Mouse (Mus musculus) small intestine, adult 10 weeks (tissue): ENCODE data around the gene Notum. TPM values are rescaled to one million over a fixed set of nuclear protein-coding genes. Genes with fewer than 3 reads are reported as not detected.

Source experiments
- polyA plus RNA-seq: library from polyadenylated mRNA; stranded (reverse); fragments of 350-450 nt; fragmentation: Illumina TruSeq; extraction: RNeasy Lipid Tissue Mini Kit (QIAGEN cat#74804); gene quantifications from one replicate; pipeline ENCODE4 v1.2.3, GENCODE M21; 2014; ENCODE audit warnings: low replicate concordance

Notum gene
- not detected for polyA plus RNA-seq

DNA sequence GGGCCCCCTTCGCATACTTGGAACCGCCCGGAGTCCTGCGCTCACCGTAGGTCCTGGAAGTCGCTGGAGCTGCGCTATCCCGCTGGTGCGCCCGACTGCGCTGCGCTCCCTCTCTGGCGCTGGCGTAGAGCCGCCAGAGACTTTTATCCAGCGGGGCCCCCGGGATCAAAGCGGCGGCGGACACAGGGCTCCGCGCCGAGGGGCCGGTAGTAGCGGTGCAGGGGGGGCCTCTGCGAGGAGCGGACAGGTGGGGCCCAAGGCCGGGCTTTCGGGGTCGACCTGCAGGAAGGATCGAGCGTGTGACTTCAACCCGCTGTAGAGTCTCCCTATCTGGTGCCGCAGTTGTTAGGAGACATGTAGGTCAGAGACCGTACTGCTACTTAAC, at the start of gene Notum:
Gene Notum (minus strand): TSS at position 100 of the 385 bp plus-strand sequence.

DNA sequence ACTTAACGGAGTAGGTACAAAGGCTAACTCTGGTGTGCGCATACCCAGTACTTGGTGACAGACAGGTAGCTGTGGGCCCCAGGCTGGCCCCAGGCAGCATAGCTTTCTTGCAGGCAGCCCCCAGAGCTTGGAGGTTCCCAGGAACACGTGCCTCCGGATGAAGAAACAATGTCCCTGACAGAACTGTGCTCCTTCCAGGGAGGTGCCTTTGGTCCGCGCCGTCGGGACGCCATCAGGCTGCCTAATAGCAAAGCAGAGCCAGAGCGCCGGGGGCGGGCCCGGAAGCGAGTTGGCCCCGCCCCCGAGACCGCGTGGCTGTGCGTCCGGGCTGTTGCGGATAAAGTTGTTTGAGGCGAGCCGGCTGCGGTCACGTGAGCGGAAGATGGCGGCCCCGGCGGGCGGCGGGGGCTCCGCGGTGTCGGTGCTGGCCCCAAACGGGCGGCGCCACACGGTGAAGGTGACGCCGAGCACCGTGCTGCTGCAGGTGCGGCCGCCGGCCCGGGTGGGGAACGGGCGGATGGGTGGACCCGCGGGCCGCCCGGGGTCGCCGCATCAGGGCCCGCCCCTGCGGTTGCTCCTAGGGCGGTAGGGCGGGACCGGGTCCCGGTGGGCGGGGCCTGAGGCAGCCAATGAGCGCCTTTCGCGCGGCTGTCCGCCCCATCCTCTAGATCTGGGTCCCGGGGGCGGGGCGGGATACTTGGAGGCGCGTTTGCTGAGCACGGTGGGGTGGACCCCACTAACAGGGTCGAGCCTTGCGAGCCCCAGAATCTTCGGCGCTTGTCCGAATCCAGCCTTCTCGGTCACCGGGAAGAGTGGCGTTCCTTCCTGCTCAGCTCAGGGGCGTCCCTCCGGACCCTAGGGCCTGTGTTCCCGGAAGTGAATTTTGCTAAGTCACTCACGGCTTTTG, 12.0 kb upstream of the Notum start, which contains the start of gene Aspscr1:
Gene Aspscr1 (plus strand): TSS at position 287 of the 907 bp plus-strand sequence.

DNA sequence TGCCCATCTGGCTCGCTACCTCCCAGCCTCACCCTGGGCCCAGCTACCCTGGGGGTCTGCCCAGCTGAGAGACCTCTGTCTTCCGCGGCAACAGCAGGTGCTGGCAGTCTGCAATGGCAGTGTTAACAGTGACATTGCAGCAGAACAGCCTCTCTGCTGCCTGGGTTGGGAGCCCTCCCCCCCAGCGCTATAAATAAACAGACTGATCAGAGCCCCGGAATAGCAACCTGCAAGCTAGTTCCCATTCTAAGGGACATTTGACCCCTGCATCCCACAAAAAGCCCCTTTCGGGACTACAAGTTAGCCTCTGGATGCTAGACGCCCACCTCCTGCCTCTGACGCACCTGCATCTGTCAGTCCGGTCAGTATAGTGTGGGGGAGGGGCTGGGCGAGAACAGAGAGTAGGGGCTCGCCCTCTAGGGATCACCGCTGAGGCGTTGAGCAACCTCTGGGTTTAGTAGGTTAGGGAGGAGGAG, 12.9 kb downstream of the Notum start, which contains the start of gene Myadml2:
Gene Myadml2 (minus strand): TSS at position 158 of the 476 bp plus-strand sequence.

DNA sequence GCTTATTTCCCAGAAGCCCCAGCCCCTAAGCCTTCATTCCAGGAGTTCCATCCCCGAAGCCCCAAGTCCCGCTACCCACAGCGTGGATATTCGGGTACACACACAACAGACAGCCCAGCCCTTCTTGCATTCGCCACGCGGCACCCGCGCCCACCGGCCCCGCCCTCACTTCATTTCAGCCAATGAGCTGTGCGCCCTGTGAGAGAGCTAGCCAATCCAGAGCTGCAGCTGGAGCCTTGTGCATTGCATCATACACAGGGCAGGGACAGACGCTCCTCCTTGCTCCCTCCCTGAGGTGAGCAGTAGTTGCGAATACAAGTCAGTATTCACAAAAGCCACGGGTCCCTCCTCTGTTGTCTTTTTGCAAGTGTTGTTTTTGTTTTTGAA, 17.4 kb downstream of the Notum start, which contains the start of gene Pycr1:
Gene Pycr1 (minus strand): TSS at position 169 of the 387 bp plus-strand sequence.

DNA sequence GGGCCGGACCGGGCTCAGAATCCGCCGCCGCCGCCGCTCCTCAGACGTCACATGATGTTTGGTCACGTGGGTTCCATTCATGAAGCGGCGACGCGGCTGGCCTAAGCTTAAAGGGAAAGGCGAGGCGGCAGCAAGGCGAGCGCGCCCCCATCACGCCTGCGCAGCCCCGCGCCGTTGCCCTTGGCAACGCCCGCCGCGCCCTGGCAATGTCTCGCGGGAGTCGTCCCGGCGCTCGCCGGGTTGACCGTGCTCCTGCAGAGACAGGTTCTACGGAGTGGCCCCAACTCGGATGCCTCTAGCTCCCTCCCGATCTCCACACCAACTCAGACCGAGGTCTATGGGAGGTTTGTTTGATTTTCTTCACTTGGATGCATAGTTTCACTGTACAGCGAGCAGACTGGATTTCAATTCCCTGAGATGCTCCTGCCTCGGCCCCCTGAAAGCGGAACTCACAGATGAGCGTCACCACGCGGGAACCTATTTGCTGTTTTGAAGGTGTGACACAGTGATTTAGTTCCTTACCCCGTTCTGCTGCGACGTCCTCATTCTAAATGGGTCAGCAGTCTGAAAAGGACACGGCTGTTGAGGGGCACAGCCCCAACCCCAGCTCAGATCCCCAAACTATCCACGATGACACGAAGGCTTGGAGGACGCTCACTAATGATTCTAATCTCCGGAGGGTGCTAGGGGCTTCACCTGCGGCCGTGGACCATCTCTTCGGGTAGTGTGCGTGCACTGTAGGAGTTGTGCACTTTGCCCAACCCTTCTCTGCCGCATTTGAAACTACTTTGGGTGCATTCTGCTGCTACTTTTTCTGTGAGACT, 27.2 kb downstream of the Notum start, which contains the start of gene Mafg:
Gene Mafg (minus strand): TSS at position 81 of the 824 bp plus-strand sequence.

DNA sequence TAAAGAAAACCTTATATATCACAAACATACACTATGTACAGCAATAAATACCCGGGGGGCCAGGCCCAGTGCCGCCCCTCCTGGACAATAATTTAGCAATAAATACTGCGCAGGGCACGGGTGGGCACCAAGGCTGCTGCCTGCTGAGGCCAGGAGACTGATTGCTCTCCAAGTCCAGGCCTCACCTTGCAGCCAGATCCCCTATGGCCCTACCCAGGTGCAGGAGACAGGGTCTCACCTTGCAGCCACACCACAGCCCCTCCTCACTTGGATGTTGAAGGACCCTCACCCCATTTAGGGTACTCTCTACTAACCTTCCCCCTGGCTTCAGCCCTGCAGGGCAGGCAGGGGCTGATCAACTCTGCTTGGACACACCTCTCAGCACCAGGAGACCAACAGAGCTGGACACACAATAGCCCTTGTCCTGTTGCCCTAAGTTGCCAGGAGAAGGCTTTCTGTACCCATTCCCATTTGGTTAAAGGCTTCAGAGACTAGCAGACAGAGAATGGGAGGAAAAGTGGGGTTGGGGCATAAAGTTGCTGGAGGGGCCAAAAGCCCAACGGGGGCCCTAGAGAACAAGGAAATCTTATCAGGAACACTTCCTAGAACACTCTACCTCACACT, 35.7 kb downstream of the Notum start, which contains the start of gene Sirt7:
Gene Sirt7 (minus strand): TSS at position 89 of the 624 bp plus-strand sequence.

DNA sequence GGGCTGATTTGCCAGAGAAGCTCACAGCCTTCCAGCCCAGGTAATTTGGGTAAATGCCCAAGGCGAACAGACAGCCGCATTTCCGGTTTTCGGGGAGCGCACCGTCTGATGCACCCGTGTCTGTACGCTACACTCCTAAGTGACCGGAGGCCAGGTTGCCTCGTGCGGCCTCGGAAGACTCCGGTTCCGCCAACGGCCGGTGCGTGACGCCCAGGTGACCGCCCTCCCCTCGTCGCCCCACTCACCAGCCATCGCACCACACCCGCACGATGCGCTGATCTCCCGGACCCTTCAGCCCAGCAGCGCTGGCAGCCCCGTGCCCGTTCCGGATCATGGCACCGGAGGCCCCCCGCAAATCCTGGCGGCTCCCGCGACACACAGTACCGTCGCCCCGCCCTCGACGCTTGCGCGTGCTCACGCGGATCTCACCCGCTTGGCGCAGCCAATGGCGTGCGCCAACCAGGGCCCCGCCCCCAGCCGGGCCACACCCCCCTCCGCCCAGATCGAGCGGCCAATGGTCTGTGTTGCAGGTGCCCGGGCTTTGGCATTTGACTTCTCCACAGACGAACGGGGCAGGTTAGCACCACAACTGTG, 43.4 kb downstream of the Notum start, which contains the start of gene Pcyt2:
Gene Pcyt2 (minus strand): TSS at position 418 of the 594 bp plus-strand sequence.

DNA sequence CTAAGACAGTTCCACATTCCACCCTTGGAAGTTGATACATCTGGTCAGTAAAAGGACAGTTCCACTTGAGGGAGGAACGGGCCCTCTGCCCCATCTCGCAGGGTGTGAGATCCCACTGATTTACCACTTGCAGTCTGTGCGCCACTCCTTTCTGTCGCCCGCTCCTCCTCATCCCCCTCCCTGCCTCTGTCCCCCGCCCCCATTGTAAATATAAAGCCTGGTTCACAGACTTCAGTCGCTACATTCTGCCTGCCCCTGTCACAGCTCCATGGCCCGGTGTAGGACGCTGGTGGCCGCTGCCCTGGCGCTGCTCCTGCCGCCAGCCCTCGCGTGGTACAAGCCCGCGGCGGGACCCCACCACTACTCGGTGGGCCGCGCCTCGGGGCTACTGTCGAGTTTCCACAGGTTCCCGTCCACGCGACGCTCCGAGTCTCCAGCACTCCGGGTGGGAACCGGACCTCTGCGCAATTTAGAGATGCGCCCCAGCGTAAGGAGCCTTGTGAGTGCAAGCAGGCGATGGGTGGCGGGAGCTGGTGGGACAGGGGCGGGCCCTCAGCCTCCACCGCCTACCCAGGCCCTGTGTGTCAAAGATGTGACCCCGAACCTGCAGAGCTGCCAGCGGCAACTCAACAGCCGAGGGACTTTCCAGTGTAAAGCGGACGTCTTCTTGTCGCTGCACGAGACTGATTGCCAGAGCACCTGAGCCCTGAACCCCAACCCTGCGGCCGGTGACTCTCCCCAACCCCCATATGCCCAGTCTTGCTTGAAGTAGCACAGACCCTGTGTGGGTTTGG, 52.5 kb downstream of the Notum start, which contains the start of gene Npb:
Gene Npb (plus strand): TSS at position 237 of the 794 bp plus-strand sequence.

Other genes starting within 250 kb of the Notum start
- 10.0 TPM for gene Nploc4, start 223.5 kb downstream of the Notum start, polyA plus RNA-seq
- not detected for gene Tspan10, start 218.5 kb downstream of the Notum start, polyA plus RNA-seq
- not detected for gene Pde6g, start 207.7 kb downstream of the Notum start, polyA plus RNA-seq
- not detected for gene Oxld1, start 203.1 kb downstream of the Notum start, polyA plus RNA-seq
- gene Ccdc137, start 203.1 kb downstream of the Notum start, polyA plus RNA-seq = 6.7 TPM
- gene Arl16, start 193.6 kb downstream of the Notum start, polyA plus RNA-seq = 5.3 TPM
- 1.6 TPM for gene Mrpl12, start 176.6 kb downstream of the Notum start, polyA plus RNA-seq
- 1.6 TPM for gene Slc25a10, start 169.3 kb downstream of the Notum start, polyA plus RNA-seq
- gene Gcgr, start 130.5 kb downstream of the Notum start, polyA plus RNA-seq = not detected
- not detected for gene Mcrip1, start 111.4 kb downstream of the Notum start, polyA plus RNA-seq
- not detected for gene Ppp1r27, start 110.0 kb downstream of the Notum start, polyA plus RNA-seq
- 728 TPM for gene P4hb, start 87.9 kb downstream of the Notum start, polyA plus RNA-seq
- 24.2 TPM for gene Arhgdia, start 79.6 kb downstream of the Notum start, polyA plus RNA-seq
- 18.5 TPM for gene Alyref, start 62.8 kb downstream of the Notum start, polyA plus RNA-seq
- gene Anapc11, start 62.8 kb downstream of the Notum start, polyA plus RNA-seq = 8.2 TPM
- not detected for gene Npb, start 52.7 kb downstream of the Notum start, polyA plus RNA-seq
- 28.6 TPM for gene Pcyt2, start 43.2 kb downstream of the Notum start, polyA plus RNA-seq
- gene Sirt7, start 35.9 kb downstream of the Notum start, polyA plus RNA-seq = 9.2 TPM
- 10.0 TPM for gene Mafg, start 27.6 kb downstream of the Notum start, polyA plus RNA-seq
- 1.4 TPM for gene Pycr1, start 17.4 kb downstream of the Notum start, polyA plus RNA-seq
- not detected for gene Myadml2, start 13.0 kb downstream of the Notum start, polyA plus RNA-seq
- 3.6 TPM for gene Aspscr1, start 11.8 kb upstream of the Notum start, polyA plus RNA-seq
- not detected for gene Cenpx, start 52.6 kb upstream of the Notum start, polyA plus RNA-seq
- gene Lrrc45, start 52.8 kb upstream of the Notum start, polyA plus RNA-seq = 0.33 TPM
- gene Rac3, start 60.3 kb upstream of the Notum start, polyA plus RNA-seq = not detected
- gene Dcxr, start 66.1 kb upstream of the Notum start, polyA plus RNA-seq = not detected
- gene Cbr2, start 70.9 kb upstream of the Notum start, polyA plus RNA-seq = not detected
- gene Hmga1b, start 101.6 kb upstream of the Notum start, polyA plus RNA-seq = not detected
- gene Rfng, start 123.0 kb upstream of the Notum start, polyA plus RNA-seq = not detected
- gene Gps1, start 123.1 kb upstream of the Notum start, polyA plus RNA-seq = 4.1 TPM
- gene Dus1l, start 135.2 kb upstream of the Notum start, polyA plus RNA-seq = 2.2 TPM
- 1.3 TPM for gene Fasn, start 163.4 kb upstream of the Notum start, polyA plus RNA-seq